Mouse (Mus musculus): Measurements from ENCODE around the gene Ranbp10. TPM values are rescaled to one million over a fixed set of nuclear protein-coding genes. Genes with fewer than 3 reads are reported as not detected.

The Ranbp10 gene
- polyA plus RNA-seq, 1 experiment from 2014 or later = 12.5 TPM

GRCm38 (mm10) chr8:105854715-105855216 is 27.6 kb upstream of the Ranbp10 start, which contains the start of gene Thap11:
Gene Thap11, plus strand, starts transcription at chr8:105855132.
- Histone ChIP-seq H3K4me2 (replicated peaks) (peak within 1 kb of the TSS; percentile 92), H3K4me3 (replicated peaks) (peak within 1 kb of the TSS; percentile 71), H3K9me3 (replicated peaks) (no peaks in the 10 kb centered on the region), H3K4me1 (peaks cover 55% of the 10 kb centered on the region), H3K27me3 (no peaks in the 10 kb centered on the region), H3K36me3 (peaks cover 13% of the 10 kb centered on the region; the same call in 1 of the 2 replicates), H3K27ac (replicated peaks) (peak within 1 kb of the TSS; percentile 92), H3K9ac (peak within 1 kb of the TSS; percentile 64)
- 4% methylated on average over 43 of the region's 43 CpGs for WGBS
- ATAC-seq (ENCODE audit: insufficient number of reproducible peaks, low FRiP score, low TSS enrichment, low read depth) = peak; percentile 93

- Histone ChIP-seq H3K4me2 (replicated peaks) (peak overlapping the region; percentile 92), H3K4me1 (peaks cover 50% of the 10 kb centered on the region), H3K27me3 (no peaks in the 10 kb centered on the region), H3K27ac (replicated peaks) (0 out of 2 replicates have a peak overlapping the region, but pooled peaks have one; percentile 40), H3K4me3 (replicated peaks) (peak overlapping the region; percentile 71), H3K9ac (no peak overlapping the region), H3K9me3 (replicated peaks) (no peaks in the 10 kb centered on the region), H3K36me3 (peaks cover 17% of the 10 kb centered on the region)
- 29% methylated on average over 8 of the region's 8 CpGs for WGBS
- ATAC-seq (ENCODE audit: insufficient number of reproducible peaks, low FRiP score, low TSS enrichment, low read depth) = no peak
Measured at GRCm38 (mm10) chr8:105854303-105854702, 27.2 kb upstream of the Ranbp10 start.

- H3K4me3 ChIP-seq (replicated peaks) = no peak within 1 kb of the TSS
- no peak within 1 kb of the TSS for H3K4me2 ChIP-seq (replicated peaks)
- ATAC-seq (ENCODE audit: insufficient number of reproducible peaks, low FRiP score, low TSS enrichment, low read depth) = no peak
- no peaks in the 10 kb centered on the region for H3K9me3 ChIP-seq (replicated peaks)
- 93% methylated on average over 3 of the region's 3 CpGs for WGBS
- no peak within 1 kb of the TSS for H3K27ac ChIP-seq (replicated peaks)
- no peak within 1 kb of the TSS for H3K9ac ChIP-seq
- H3K36me3 ChIP-seq = peaks cover 20% of the 10 kb centered on the region
- H3K27me3 ChIP-seq = no peaks in the 10 kb centered on the region
- peaks cover 39% of the 10 kb centered on the region for H3K4me1 ChIP-seq
Measured at GRCm38 (mm10) chr8:105853178-105853577, 26.0 kb upstream of the Ranbp10 start, which contains the start of gene Cenpt. Gene Cenpt, minus strand, starts transcription at chr8:105853278.

GRCm38 (mm10) chr8:105852146-105852729 is 25.1 kb upstream of the Ranbp10 start:
- H3K27me3 ChIP-seq = no peaks in the 10 kb centered on the region

GRCm38 (mm10) chr8:105851651-105852143 is 24.5 kb upstream of the Ranbp10 start:
- Histone ChIP-seq H3K9me3 (replicated peaks) (no peaks in the 10 kb centered on the region), H3K4me2 (replicated peaks) (peak overlapping the region; percentile 66)
- WGBS = under 1% methylated on average over 34 of the region's 34 CpGs

More at GRCm38 (mm10) chr8:105852146-105852729, 25.1 kb upstream of the Ranbp10 start:
- H3K9me3 ChIP-seq (replicated peaks) = no peaks in the 10 kb centered on the region
- H3K4me2 ChIP-seq (replicated peaks) = peak overlapping the region; percentile 66
- H3K36me3 ChIP-seq = peaks cover 27% of the 10 kb centered on the region
- H3K27ac ChIP-seq (replicated peaks) = no peak overlapping the region
- 80% methylated on average over 12 of the region's 12 CpGs for WGBS
- no peak overlapping the region for H3K9ac ChIP-seq
- H3K4me3 ChIP-seq (replicated peaks) = peak overlapping the region; percentile 77
- H3K4me1 ChIP-seq = peaks cover 30% of the 10 kb centered on the region
- ATAC-seq (ENCODE audit: insufficient number of reproducible peaks, low FRiP score, low TSS enrichment, low read depth) = no peak

GRCm38 (mm10) chr8:105850611-105851010 is 23.5 kb upstream of the Ranbp10 start:
- Histone ChIP-seq H3K9me3 (replicated peaks) (no peaks in the 10 kb centered on the region), H3K4me1 (peaks cover 16% of the 10 kb centered on the region), H3K36me3 (peaks cover 43% of the 10 kb centered on the region), H3K4me2 (replicated peaks) (peak overlapping the region; percentile 38), H3K27ac (replicated peaks) (no peak overlapping the region), H3K9ac (no peak overlapping the region), H3K27me3 (no peaks in the 10 kb centered on the region), H3K4me3 (replicated peaks) (peak overlapping the region; percentile 18)
- no peak for ATAC-seq (ENCODE audit: insufficient number of reproducible peaks, low FRiP score, low TSS enrichment, low read depth)
- WGBS = 67% methylated on average over 7 of the region's 7 CpGs

More at GRCm38 (mm10) chr8:105851651-105852143, 24.5 kb upstream of the Ranbp10 start:
- Histone ChIP-seq H3K27ac (replicated peaks) (peak overlapping the region; percentile 79), H3K27me3 (no peaks in the 10 kb centered on the region), H3K4me1 (peaks cover 26% of the 10 kb centered on the region), H3K9ac (peak overlapping the region; percentile 64), H3K4me3 (replicated peaks) (peak overlapping the region; percentile 77), H3K36me3 (peaks cover 32% of the 10 kb centered on the region)
- ATAC-seq (ENCODE audit: insufficient number of reproducible peaks, low FRiP score, low TSS enrichment, low read depth) = peak; percentile 85

- H3K4me3 ChIP-seq (replicated peaks) = no peak overlapping the region
- ATAC-seq (ENCODE audit: insufficient number of reproducible peaks, low FRiP score, low TSS enrichment, low read depth) = no peak
- H3K27ac ChIP-seq (replicated peaks) = no peak overlapping the region
- no peaks in the 10 kb centered on the region for H3K9me3 ChIP-seq (replicated peaks)
- peaks cover 16% of the 10 kb centered on the region for H3K4me1 ChIP-seq
- H3K9ac ChIP-seq = no peak overlapping the region
- peaks cover 49% of the 10 kb centered on the region for H3K36me3 ChIP-seq
- WGBS = 80% methylated on average over 4 of the region's 4 CpGs
- H3K27me3 ChIP-seq = no peaks in the 10 kb centered on the region
- no peak overlapping the region for H3K4me2 ChIP-seq (replicated peaks)
Measured at GRCm38 (mm10) chr8:105850014-105850413, 22.9 kb upstream of the Ranbp10 start.

GRCm38 (mm10) chr8:105846678-105847077 is 19.5 kb upstream of the Ranbp10 start:
- Histone ChIP-seq H3K36me3 (peaks cover 73% of the 10 kb centered on the region), H3K4me1 (peaks cover 7% of the 10 kb centered on the region), H3K4me2 (replicated peaks) (no peak overlapping the region), H3K9me3 (replicated peaks) (no peaks in the 10 kb centered on the region), H3K27me3 (no peaks in the 10 kb centered on the region), H3K4me3 (replicated peaks) (no peak overlapping the region), H3K27ac (replicated peaks) (no peak overlapping the region), H3K9ac (no peak overlapping the region)
- 90% methylated on average over 11 of the region's 11 CpGs for WGBS
- no peak for ATAC-seq (ENCODE audit: insufficient number of reproducible peaks, low FRiP score, low TSS enrichment, low read depth)

GRCm38 (mm10) chr8:105839209-105839608 is 12.1 kb upstream of the Ranbp10 start:
- WGBS = 92% methylated on average over 5 of the region's 5 CpGs

GRCm38 (mm10) chr8:105836991-105837390 is 9.8 kb upstream of the Ranbp10 start:
- Histone ChIP-seq H3K36me3 (peaks cover 5% of the 10 kb centered on the region; the same call in 1 of the 2 replicates), H3K27ac (replicated peaks) (no peak overlapping the region), H3K27me3 (no peaks in the 10 kb centered on the region), H3K4me1 (no peaks in the 10 kb centered on the region), H3K4me2 (replicated peaks) (no peak overlapping the region), H3K4me3 (replicated peaks) (no peak overlapping the region), H3K9me3 (replicated peaks) (no peaks in the 10 kb centered on the region), H3K9ac (no peak overlapping the region)
- WGBS = 87% methylated on average over 6 of the region's 6 CpGs
- no peak for ATAC-seq (ENCODE audit: insufficient number of reproducible peaks, low FRiP score, low TSS enrichment, low read depth)

More at GRCm38 (mm10) chr8:105839209-105839608, 12.1 kb upstream of the Ranbp10 start:
- Histone ChIP-seq H3K27ac (replicated peaks) (no peak overlapping the region), H3K9ac (no peak overlapping the region), H3K4me2 (replicated peaks) (no peak overlapping the region), H3K4me1 (no peaks in the 10 kb centered on the region), H3K9me3 (replicated peaks) (no peaks in the 10 kb centered on the region), H3K4me3 (replicated peaks) (no peak overlapping the region), H3K27me3 (no peaks in the 10 kb centered on the region), H3K36me3 (peaks cover 18% of the 10 kb centered on the region)
- no peak for ATAC-seq (ENCODE audit: insufficient number of reproducible peaks, low FRiP score, low TSS enrichment, low read depth)

GRCm38 (mm10) chr8:105835318-105835717 is 8.2 kb upstream of the Ranbp10 start:
- Histone ChIP-seq H3K36me3 (no peaks in the 10 kb centered on the region), H3K9ac (no peak overlapping the region), H3K4me3 (replicated peaks) (no peak overlapping the region), H3K27me3 (no peaks in the 10 kb centered on the region), H3K4me1 (no peaks in the 10 kb centered on the region), H3K4me2 (replicated peaks) (no peak overlapping the region), H3K9me3 (replicated peaks) (no peaks in the 10 kb centered on the region), H3K27ac (replicated peaks) (no peak overlapping the region)
- ATAC-seq (ENCODE audit: insufficient number of reproducible peaks, low FRiP score, low TSS enrichment, low read depth) = no peak
- 30% methylated on average over 11 of the region's 11 CpGs for WGBS
